Mouse (Mus musculus) bone marrow macrophage, adult 2 months (primary cell): ENCODE measurements around the gene Polr1a.

Experiments
- CTCF ChIP-seq: IDR thresholded peaks from 2 replicates; pipeline ENCODE4 v1.5.1; 2012; ENCODE audit warnings: low read depth, mild to moderate bottlenecking, low read length, moderate library complexity
- POLR2A ChIP-seq: IDR thresholded peaks from 2 replicates; pipeline ENCODE4 v1.6.1; 2012; ENCODE audit warnings: mild to moderate bottlenecking, low read depth, low read length, borderline replicate concordance

- TF ChIP-seq POLR2A (no peak), CTCF (no peak)
Observed at GRCm38 (mm10) chr6:71980165-71980564, 71.3 kb downstream of the Polr1a start.
